Mouse (Mus musculus): Measurements from ENCODE around the gene Tnk1. TPM values are rescaled to one million over a fixed set of nuclear protein-coding genes. Genes with fewer than 3 reads are reported as not detected.

The Tnk1 gene
- polyA plus RNA-seq, 1 experiment from 2014 or later = 0.27 TPM

DNA sequence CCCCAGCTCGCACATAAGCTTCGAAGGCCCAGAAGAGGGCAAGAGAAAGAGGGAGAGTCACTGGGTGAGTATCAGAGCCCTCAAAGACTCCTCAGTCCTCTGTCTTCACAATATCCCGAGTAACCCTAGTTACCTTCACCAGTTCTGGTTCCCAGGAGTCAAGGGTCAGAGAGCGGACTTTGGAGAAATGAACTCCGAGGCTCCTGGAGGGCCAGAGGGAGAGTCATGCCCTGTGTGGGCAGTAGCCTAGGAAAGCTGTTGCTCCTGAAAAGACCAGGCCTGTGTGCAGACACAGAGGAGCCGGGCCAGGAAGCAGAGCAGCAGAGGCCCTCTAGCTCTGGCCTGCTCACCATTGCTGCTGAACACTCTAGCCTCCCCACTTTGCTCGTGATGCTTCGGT, 26.1 kb upstream of the Tnk1 start:
- no peak overlapping the region for H3K27ac ChIP-seq (replicated peaks)
- H3K27me3 ChIP-seq = peaks cover 17% of the 10 kb centered on the region
- no peaks in the 10 kb centered on the region for H3K9me3 ChIP-seq
- H3K9ac ChIP-seq (replicated peaks) = no peak overlapping the region
- peaks cover 11% of the 10 kb centered on the region for H3K4me1 ChIP-seq
- no peak for ATAC-seq (replicated peaks)
- H3K36me3 ChIP-seq = no peaks in the 10 kb centered on the region
- 83% methylated on average over 8 of the region's 8 CpGs for WGBS
- no peak overlapping the region for H3K4me3 ChIP-seq
- no peak overlapping the region for H3K4me2 ChIP-seq (replicated peaks)

DNA sequence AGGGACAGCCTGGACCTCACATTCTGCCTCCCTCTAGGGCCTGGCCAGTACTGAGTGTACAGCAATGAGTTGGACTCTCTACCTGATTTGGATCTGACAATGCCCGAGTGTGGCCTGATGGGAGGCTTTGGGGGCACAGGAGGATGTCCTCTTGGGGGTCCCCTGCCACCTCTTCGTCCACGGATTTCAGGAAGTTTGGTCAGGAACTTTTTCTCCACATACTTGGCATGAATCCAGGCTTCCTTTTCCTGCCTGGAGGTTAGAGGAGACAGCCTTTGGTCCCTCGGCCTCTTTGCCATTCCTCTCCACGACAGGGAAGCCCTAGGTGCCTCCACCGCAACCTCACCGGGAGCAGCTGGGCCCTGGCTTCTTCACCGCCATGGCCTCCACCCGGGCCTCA, 25.7 kb upstream of the Tnk1 start:
- 86% methylated on average over 9 of the region's 9 CpGs for WGBS
- Histone ChIP-seq H3K9me3 (no peaks in the 10 kb centered on the region), H3K4me1 (peaks cover 11% of the 10 kb centered on the region), H3K27me3 (peaks cover 19% of the 10 kb centered on the region), H3K36me3 (no peaks in the 10 kb centered on the region), H3K27ac (replicated peaks) (no peak overlapping the region), H3K9ac (replicated peaks) (no peak overlapping the region), H3K4me2 (replicated peaks) (no peak overlapping the region), H3K4me3 (no peak overlapping the region)
- ATAC-seq (replicated peaks) = no peak

DNA sequence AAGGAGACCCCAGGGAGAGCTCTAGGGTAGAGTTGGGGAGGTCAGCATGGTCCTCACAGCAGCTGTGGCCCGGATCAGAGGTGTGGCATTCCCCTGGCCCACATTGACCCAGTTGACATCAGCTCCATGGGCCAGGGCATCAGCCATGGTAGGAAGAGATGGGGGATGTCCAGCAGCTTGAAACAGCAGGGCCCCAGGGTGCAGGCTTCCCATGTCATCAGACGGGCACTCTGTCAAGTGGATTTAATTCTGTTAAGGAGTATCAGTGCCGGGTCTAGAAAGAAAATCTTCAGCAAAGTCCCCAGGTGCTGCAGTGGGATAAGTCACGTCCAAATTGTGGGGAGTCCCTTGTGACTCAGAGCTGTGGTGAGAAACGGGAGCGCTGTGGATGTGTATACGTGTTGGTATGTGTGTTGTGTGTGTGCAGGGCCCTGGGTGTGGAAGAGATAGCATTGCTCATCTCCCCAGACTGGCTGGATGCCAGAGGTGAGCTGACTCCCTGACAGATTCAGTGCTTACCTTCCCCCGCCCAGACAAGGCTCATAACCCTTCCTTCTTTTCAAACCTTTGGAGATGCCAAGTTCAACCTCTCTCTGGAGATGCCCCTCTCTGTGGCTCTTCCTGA, 25.1 kb upstream of the Tnk1 start:
- no peaks in the 10 kb centered on the region for H3K36me3 ChIP-seq
- H3K27ac ChIP-seq (replicated peaks) = no peak overlapping the region
- 91% methylated on average over 8 of the region's 8 CpGs for WGBS
- H3K9me3 ChIP-seq = no peaks in the 10 kb centered on the region
- no peak overlapping the region for H3K4me2 ChIP-seq (replicated peaks)
- H3K27me3 ChIP-seq = peaks cover 19% of the 10 kb centered on the region
- H3K9ac ChIP-seq (replicated peaks) = no peak overlapping the region
- no peak for ATAC-seq (replicated peaks)
- peaks cover 11% of the 10 kb centered on the region for H3K4me1 ChIP-seq
- no peak overlapping the region for H3K4me3 ChIP-seq

DNA sequence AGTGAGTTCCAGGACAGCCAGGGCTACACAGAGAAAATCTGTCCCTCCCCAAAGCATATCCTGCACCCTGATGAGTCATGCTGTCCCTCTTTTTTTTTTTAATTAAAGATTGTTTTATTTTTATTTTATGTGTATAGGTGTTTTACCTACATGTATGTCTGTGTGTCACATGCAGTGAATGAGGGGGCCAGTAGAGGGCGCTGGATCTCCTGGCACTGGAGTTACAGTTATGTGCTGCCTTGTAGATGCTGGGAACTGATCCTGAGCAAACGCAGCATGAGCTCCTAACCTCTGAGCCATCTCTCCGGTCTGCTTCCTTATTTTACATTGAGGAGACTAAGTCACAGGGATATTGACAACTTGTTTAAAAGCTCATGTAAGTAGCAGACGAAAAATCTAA, 24.5 kb upstream of the Tnk1 start:
- Histone ChIP-seq H3K4me1 (peaks cover 11% of the 10 kb centered on the region), H3K9ac (replicated peaks) (no peak overlapping the region), H3K27ac (replicated peaks) (no peak overlapping the region), H3K9me3 (no peaks in the 10 kb centered on the region), H3K27me3 (peaks cover 19% of the 10 kb centered on the region), H3K4me2 (replicated peaks) (no peak overlapping the region), H3K4me3 (no peak overlapping the region), H3K36me3 (no peaks in the 10 kb centered on the region)
- ATAC-seq (replicated peaks) = no peak
- WGBS = 63% methylated on average over 4 of the region's 4 CpGs

DNA sequence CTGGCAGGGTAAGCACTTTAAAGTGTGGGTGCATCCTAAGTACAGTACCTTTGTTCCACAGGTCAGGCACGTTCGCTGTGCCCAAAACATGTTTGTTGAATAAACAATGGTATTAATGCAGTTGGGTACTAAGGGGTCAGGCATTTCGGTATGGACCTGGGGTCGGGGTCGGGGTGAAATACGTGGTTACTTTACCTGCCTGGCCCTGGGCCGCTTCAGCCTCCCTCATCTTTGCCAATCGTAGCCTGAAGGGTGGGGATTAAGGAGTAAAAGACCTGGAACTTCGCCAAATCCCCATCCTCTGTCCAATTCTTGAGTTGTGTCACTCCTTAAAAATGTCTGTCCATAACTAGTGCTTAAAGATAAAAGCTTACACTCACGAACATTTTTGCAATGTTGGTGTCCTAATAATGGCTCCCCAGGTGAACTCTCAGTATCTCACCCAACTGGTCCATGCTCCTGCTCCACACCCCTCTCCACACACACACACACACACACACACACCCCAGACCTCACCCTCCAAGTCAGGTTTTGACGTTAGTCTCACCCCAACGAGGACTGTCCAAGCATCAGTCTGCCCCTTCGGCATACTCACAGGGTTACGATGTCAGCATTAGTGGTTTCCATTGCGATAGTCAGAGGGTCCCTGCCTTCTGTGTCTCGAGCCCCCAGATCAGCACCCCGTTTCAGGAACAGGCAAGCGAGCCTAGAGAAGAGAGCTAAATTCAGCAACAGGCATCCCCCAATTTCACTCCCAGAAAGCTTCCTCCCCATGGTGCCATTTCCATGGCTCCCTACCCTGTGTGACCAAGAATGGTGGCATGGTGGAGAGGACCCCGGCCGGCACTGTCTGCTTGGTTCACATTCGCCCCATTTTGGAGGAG, 23.5 kb upstream of the Tnk1 start:
- H3K4me3 ChIP-seq = peak overlapping the region; percentile 36
- WGBS = 58% methylated on average over 21 of the region's 21 CpGs
- H3K36me3 ChIP-seq = no peaks in the 10 kb centered on the region
- peak overlapping the region; percentile 56 for H3K4me2 ChIP-seq (replicated peaks)
- H3K9ac ChIP-seq (replicated peaks) = no peak overlapping the region; the same call in 1 of the 2 replicates
- peaks cover 15% of the 10 kb centered on the region for H3K4me1 ChIP-seq
- no peaks in the 10 kb centered on the region for H3K9me3 ChIP-seq
- peaks cover 19% of the 10 kb centered on the region for H3K27me3 ChIP-seq
- no peak for ATAC-seq (replicated peaks)
- no peak overlapping the region for H3K27ac ChIP-seq (replicated peaks)

DNA sequence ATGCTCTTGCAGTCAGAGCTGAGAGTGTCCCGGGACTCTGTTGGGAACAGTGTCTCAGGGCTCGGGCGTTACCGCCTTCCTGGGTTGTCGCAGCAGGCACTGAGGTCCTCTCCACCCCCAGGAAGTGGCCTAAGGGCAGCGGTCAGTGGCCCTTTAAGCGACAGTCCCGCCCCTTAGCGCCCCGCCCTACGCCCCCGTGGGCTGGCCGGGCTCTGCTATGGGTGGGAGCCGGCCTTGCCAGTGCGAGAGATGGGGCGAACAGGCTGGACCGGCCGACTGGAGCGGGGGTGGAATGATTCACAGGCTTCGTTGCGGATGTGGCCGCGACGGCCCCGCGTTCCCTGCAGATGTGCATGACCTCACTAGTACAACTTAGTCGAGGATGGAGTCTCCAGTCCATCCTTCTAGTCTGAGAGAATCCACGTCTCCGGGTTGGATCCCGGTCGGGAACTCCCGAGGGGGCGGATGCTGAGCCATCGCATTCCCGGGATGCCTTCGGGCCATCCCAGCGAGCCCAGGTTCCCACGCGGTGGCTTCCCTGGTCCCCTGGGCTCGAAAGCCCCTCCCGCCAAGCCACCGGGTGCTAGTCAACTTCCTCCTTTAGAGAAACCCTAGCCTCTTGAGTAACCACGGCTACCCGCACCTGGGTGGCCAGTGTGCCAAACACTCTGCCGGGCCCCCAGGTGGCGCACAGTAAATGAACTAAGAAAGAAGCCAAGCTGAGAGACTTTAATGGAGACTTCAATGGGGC, 22.5 kb upstream of the Tnk1 start, which contains the start of gene Kctd11:
Gene Kctd11 (minus strand): TSS at position 554 of the 751 bp plus-strand sequence.
- WGBS = under 1% methylated on average over 46 of the region's 46 CpGs
- peaks cover 19% of the 10 kb centered on the region for H3K27me3 ChIP-seq
- H3K4me2 ChIP-seq (replicated peaks) = peak within 1 kb of the TSS; percentile 56
- H3K9ac ChIP-seq (replicated peaks) = peak within 1 kb of the TSS; percentile 40
- ATAC-seq (replicated peaks) = peak; percentile 78
- H3K9me3 ChIP-seq = no peaks in the 10 kb centered on the region
- 0 out of 2 replicates have a peak within 1 kb of the TSS, but pooled peaks have one; percentile 20 for H3K27ac ChIP-seq (replicated peaks)
- peaks cover 17% of the 10 kb centered on the region for H3K4me1 ChIP-seq
- H3K36me3 ChIP-seq = no peaks in the 10 kb centered on the region
- H3K4me3 ChIP-seq = peak within 1 kb of the TSS; percentile 36

DNA sequence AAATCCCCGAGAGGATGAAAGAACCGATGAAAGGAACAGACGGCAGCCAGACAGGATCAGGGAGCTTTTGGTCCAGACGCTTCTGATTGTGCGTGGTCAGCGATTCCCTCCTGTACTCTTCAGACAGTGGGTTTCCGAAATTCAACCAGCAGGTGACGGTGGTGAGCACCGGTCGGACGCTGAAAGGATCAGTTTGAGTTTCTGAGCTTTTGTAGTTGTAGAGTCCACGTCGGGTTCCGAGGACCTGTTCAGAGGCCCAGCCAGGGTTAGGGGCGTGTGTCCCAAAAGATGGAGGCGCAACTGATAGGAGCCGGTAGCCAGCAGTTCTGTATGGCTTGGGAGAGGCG, 21.9 kb upstream of the Tnk1 start:
- H3K36me3 ChIP-seq = no peaks in the 10 kb centered on the region
- H3K27me3 ChIP-seq = peaks cover 19% of the 10 kb centered on the region
- 0 out of 2 replicates have a peak overlapping the region, but pooled peaks have one; percentile 20 for H3K27ac ChIP-seq (replicated peaks)
- H3K4me3 ChIP-seq = peak overlapping the region; percentile 36
- H3K9ac ChIP-seq (replicated peaks) = peak overlapping the region; percentile 40
- peaks cover 17% of the 10 kb centered on the region for H3K4me1 ChIP-seq
- WGBS = 2% methylated on average over 18 of the region's 18 CpGs
- H3K9me3 ChIP-seq = no peaks in the 10 kb centered on the region
- H3K4me2 ChIP-seq (replicated peaks) = peak overlapping the region; percentile 56
- peak; percentile 32 for ATAC-seq (replicated peaks)

DNA sequence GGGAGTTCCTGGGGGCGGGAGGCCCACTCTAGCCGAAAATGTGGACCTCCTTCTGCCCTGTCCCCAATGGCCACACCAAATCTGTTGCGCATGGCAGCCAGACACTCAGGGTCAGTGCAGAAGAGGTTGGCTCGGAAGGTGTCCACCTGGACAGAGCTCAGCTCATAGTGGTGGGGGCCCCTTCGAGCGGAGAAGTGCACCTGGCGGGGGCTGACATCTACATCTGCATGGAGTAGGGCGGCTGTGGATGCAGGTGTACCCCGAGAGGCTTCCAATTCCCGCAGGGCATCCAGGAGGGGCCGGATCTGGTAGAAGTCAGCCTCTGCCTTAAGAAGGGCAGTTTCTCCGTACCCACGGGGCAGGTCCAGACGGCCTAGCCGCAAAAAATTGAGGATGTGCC, 21.2 kb upstream of the Tnk1 start:
- Histone ChIP-seq H3K36me3 (no peaks in the 10 kb centered on the region), H3K27me3 (peaks cover 19% of the 10 kb centered on the region), H3K4me2 (replicated peaks) (peak overlapping the region; percentile 56; the same call in 1 of the 2 replicates), H3K4me1 (peaks cover 17% of the 10 kb centered on the region), H3K27ac (replicated peaks) (no peak overlapping the region), H3K9ac (replicated peaks) (no peak overlapping the region), H3K4me3 (0 out of 2 replicates have a peak overlapping the region, but pooled peaks have one; percentile 36), H3K9me3 (no peaks in the 10 kb centered on the region)
- no peak for ATAC-seq (replicated peaks)
- 61% methylated on average over 15 of the region's 15 CpGs for WGBS

DNA sequence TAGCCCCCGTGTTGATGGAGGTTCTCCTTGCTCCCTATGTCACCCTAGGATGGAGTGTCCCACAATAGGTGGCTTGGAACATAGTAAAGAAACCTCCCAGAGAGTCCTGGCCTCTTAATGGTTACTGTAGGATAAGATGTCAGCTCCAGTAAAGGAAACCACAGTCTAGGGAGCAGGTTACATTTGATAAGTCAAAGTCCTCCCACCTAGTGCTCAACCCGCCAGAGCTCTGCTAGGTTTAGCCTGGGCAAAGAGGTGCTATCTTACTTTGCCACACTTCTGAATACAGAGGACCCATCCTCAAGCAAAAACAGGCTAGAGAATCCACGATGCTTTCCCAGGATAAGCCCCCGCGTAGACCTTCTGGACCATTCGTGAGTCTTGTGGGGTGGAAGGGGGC, 20.4 kb upstream of the Tnk1 start:
- no peaks in the 10 kb centered on the region for H3K36me3 ChIP-seq
- no peak overlapping the region for H3K27ac ChIP-seq (replicated peaks)
- peaks cover 17% of the 10 kb centered on the region for H3K4me1 ChIP-seq
- 92% methylated on average over 6 of the region's 6 CpGs for WGBS
- H3K9me3 ChIP-seq = no peaks in the 10 kb centered on the region
- no peak overlapping the region for H3K9ac ChIP-seq (replicated peaks)
- ATAC-seq (replicated peaks) = no peak
- H3K4me3 ChIP-seq = no peak overlapping the region
- H3K4me2 ChIP-seq (replicated peaks) = no peak overlapping the region
- peaks cover 19% of the 10 kb centered on the region for H3K27me3 ChIP-seq

DNA sequence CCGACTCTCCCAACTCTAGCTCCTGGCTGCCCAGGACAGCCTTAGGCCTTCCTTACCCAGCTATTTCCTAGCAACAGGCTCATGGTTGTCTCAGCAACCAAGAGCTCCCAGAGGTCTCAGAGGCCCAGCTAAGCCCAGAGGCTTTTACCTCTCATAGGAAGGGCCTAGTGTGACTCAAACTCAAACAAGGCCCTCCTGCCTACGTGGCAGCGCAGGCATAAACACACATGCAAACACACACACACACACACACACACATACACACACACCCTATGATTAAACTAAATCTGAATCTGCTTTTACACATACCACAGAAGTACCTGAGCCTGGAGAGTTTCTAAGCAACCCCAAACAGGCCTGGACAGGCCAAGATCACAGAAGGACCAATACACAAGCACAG, 19.9 kb upstream of the Tnk1 start:
- Histone ChIP-seq H3K36me3 (no peaks in the 10 kb centered on the region), H3K27me3 (peaks cover 19% of the 10 kb centered on the region), H3K27ac (replicated peaks) (no peak overlapping the region), H3K4me2 (replicated peaks) (no peak overlapping the region), H3K4me1 (peaks cover 17% of the 10 kb centered on the region), H3K9me3 (no peaks in the 10 kb centered on the region), H3K4me3 (no peak overlapping the region), H3K9ac (replicated peaks) (no peak overlapping the region)
- 85% methylated on average over 3 of the region's 3 CpGs for WGBS
- ATAC-seq (replicated peaks) = no peak

DNA sequence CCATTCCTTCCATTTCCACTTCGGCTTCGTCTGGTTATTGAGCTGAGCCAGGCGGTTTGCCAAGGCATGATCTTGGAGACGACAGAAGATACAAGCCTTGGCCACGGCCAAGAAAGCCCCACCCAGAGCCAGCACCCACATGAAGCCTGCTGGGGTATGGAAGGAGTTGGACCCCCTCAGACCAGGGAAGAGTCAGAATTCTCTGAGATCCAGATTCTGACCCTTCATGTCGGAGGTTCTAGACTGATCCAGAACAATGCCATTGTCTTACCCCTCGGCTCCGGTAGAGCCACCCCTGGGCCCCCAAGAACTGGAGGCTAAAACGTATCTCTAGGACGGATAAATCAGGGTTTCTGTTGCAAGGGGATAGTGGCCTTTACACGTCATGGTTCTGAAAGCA, 19.3 kb upstream of the Tnk1 start, which contains the start of gene Tmem95:
Gene Tmem95 (minus strand): TSS at position 141 of the 400 bp plus-strand sequence.
- H3K9me3 ChIP-seq = no peaks in the 10 kb centered on the region
- peaks cover 19% of the 10 kb centered on the region for H3K27me3 ChIP-seq
- peaks cover 17% of the 10 kb centered on the region for H3K4me1 ChIP-seq
- peak within 1 kb of the TSS; percentile 31 for H3K4me2 ChIP-seq (replicated peaks)
- H3K27ac ChIP-seq (replicated peaks) = no peak within 1 kb of the TSS
- no peak within 1 kb of the TSS for H3K9ac ChIP-seq (replicated peaks)
- no peaks in the 10 kb centered on the region for H3K36me3 ChIP-seq
- 0 out of 2 replicates have a peak within 1 kb of the TSS, but pooled peaks have one; percentile 2 for H3K4me3 ChIP-seq
- ATAC-seq (replicated peaks) = no peak
- 87% methylated on average over 11 of the region's 11 CpGs for WGBS
